Mouse (Mus musculus) ES-Bruce4 (cell line): ENCODE data around the gene Kcng4.

Experiments used
- CTCF ChIP-seq: IDR thresholded peaks from one replicate; pipeline ENCODE4 v1.8.1; 2011; ENCODE audit warnings: low read depth, low read length
- POLR2A ChIP-seq: IDR thresholded peaks from one replicate; pipeline ENCODE4 v1.8.1; 2011; ENCODE audit warnings: low read length; ENCODE audit not compliant: insufficient read depth

- TF ChIP-seq CTCF = no peak
- TF ChIP-seq POLR2A = no peak
These were observed 4.6 kb downstream of the Kcng4 start for GRCm38 (mm10) chr8:119630841-119631240.
